Mouse (Mus musculus): ENCODE results near the gene Bcorl1.

- no peak for TF ChIP-seq POLR2A (IDR thresholded peaks at IDR 0.05; ENCODE audit: low read depth, low read length)
- TF ChIP-seq CTCF (IDR thresholded peaks at IDR 0.05; ENCODE audit: extremely low read depth, insufficient read length, insufficient replicate concordance, low read depth, low read length) = no peak
These were observed 3.7 kb downstream of the Bcorl1 start for GRCm38 (mm10) chrX:48344643-48345384.
